Mouse (Mus musculus) embryonic fibroblast, embryonic 13.5 days (primary cell): ENCODE measurements around the gene Gm42742.

ENCODE experiments used
- CTCF ChIP-seq: IDR thresholded peaks from 2 replicates; pipeline ENCODE4 v1.5.1; 2011; ENCODE audit warnings: mild to moderate bottlenecking, control low read depth, low read length, moderate library complexity, borderline replicate concordance; ENCODE audit not compliant: insufficient read depth
- POLR2A ChIP-seq: IDR thresholded peaks from 2 replicates; pipeline ENCODE4 v1.6.1; 2011; ENCODE audit warnings: low read depth, mild to moderate bottlenecking, control low read depth, low read length, moderate library complexity

DNA sequence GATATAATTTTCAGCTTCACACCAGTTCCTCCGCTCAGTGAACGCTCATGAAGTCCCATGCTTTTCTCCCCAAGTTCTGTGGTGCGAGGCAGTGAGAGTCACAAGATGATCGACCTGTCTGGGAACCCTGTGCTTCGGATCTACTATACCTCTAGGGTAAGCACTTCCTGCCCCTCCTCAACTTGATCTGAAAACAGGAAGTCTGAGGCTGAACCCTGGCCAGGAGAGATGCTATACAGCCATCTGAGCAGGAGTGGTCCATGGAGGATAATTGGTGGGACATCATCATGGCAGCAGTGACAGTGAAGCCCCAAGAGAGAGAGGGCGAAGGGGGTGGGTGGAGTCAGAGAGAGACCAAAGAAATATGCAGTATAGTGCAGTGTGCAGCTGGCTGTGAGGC, 42.1 kb downstream of the Gm42742 start:
- TF ChIP-seq POLR2A (no peak), CTCF (no peak)
